Mouse (Mus musculus) liver, embryonic 14.5 days (tissue): ENCODE measurements around the gene Mst1.

Experiments
- CTCF ChIP-seq: IDR thresholded peaks from 2 replicates; pipeline ENCODE4 v1.5.1; 2016; ENCODE audit warnings: antibody characterized with exemption, low read depth, control low read depth
- EP300 ChIP-seq: IDR thresholded peaks from 2 replicates; pipeline ENCODE4 v1.6.1; 2016; ENCODE audit warnings: antibody characterized with exemption, low read depth

GRCm38 (mm10) chr9:108052411-108052810, 27.8 kb upstream of the Mst1 start:
- TF ChIP-seq CTCF = no peak
- no peak for TF ChIP-seq EP300
